Mouse (Mus musculus) kidney, adult 2 months (tissue): Measurements from ENCODE around the gene Ift22.

Experiments used
- CTCF ChIP-seq: fragments of 200-500 bp; conservative IDR thresholded peaks from 2 replicates; pipeline ENCODE4 v1.5.1; 2011; ENCODE audit warnings: low read depth, mild to moderate bottlenecking, control low read depth, low read length, moderate library complexity, mixed read lengths; ENCODE audit not compliant: insufficient read depth, insufficient read length
- POLR2A ChIP-seq: fragments of 200-500 bp; IDR thresholded peaks from one replicate; pipeline ENCODE4 v1.6.1; 2011; ENCODE audit warnings: low read depth, low read length, control low read depth

DNA sequence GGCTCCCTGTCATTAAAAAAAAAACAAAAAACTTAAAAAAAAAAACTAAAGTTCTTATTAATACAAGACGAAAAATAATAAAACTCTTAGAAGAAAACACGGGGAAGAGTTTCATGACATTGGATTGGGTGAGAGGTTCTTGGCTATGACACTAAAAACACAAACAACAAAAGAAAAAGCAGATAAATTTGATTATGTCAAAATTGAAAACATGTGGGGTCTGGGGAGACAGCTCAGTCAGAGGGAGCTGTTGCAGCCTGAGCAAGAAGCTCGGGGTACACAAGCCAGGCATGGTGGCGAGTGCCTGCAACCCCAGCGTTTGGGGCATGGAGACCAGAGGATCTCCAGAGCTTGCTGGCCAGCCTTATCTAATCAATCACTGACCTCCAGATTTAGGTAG, 40.2 kb upstream of the Ift22 start:
- TF ChIP-seq CTCF (no peak), POLR2A (no peak)
